Mouse (Mus musculus) brown adipose tissue, adult 24 weeks (tissue): ENCODE data around the gene Hsd17b11. TPM values are rescaled to one million over a fixed set of nuclear protein-coding genes. Genes with fewer than 3 reads are reported as not detected.

Experiments used
- H3K27ac ChIP-seq: fragments of 200-500 bp; replicated peaks from 2 replicates; pipeline ENCODE4 v1.5.1; 2012; ENCODE audit warnings: low read depth, mild to moderate bottlenecking, low read length
- H3K4me1 ChIP-seq: fragments of 200-500 bp; 2 replicates; pipeline ENCODE4 v1.6.1; 2012; ENCODE audit warnings: low read length, mixed read lengths; ENCODE audit not compliant: control insufficient read depth, insufficient read depth, insufficient read length
- H3K4me3 ChIP-seq: fragments of 200-500 bp; 2 replicates; pipeline ENCODE4 v1.5.1; 2012; ENCODE audit warnings: low read depth, mild to moderate bottlenecking, low read length, moderate library complexity; ENCODE audit not compliant: insufficient read depth
- polyA plus RNA-seq: library from polyadenylated mRNA; stranded (reverse); fragments of >200 nt; gene quantifications from 2 replicates; pipeline ENCODE4 v1.2.4, GENCODE M21; 2012; ENCODE audit not compliant: missing spikeins, insufficient read depth, insufficient read length

Gene Hsd17b11
- polyA plus RNA-seq, 1 experiment: 34.8 TPM

DNA sequence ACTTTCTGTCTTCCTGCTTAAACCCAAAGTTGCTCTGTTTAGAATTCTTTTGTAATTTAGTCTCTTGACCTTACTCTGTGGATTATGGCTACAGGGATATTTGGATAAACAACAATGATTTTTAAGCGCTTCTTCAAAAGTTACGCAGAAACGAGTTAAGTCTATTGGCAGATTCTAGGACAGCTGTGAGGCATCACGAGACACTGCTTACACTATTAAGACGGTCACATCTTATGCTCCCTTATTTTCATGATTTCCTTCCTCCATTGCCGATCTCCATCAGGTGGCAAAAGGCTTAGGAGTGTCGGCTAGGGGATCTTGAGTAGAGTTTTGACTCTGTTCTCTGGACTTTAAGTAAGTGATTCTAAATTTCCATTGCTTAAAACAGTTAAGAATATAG lies 11.5 kb downstream of the Hsd17b11 start:
- Histone ChIP-seq H3K27ac (no peak overlapping the region), H3K4me1 (no peaks in the 10 kb centered on the region), H3K4me3 (no peak overlapping the region)

GRCm38 (mm10) chr5:104009421-104009820 lies 12.3 kb downstream of the Hsd17b11 start:
- Histone ChIP-seq H3K4me3 (no peak overlapping the region), H3K4me1 (no peaks in the 10 kb centered on the region), H3K27ac (no peak overlapping the region)

- Histone ChIP-seq H3K27ac (no peak overlapping the region), H3K4me3 (no peak overlapping the region), H3K4me1 (no peaks in the 10 kb centered on the region)
These were observed 13.9 kb downstream of the Hsd17b11 start for GRCm38 (mm10) chr5:104007801-104008200.

DNA sequence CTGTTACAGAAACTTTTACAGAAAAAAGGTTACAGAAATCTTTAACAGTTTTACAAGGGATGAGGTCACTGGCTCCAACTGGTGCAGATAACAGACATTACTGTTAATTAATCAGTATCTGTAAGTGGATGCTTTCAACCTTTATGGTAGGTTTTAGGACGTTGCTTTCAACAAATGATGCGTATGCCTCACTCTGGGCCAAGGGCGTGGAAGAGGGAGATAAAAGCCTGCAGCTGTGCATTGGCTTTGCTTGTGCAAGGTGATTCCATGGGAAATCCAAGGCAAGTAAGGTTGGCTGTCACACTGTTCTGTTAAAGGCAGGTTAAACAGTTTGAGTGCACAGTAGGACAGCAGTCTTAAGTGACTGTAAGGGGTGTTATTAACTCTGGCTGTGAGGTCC lies 14.9 kb downstream of the Hsd17b11 start:
- H3K4me1 ChIP-seq: no peaks in the 10 kb centered on the region
- no peak overlapping the region for H3K4me3 ChIP-seq
- H3K27ac ChIP-seq: no peak overlapping the region

DNA sequence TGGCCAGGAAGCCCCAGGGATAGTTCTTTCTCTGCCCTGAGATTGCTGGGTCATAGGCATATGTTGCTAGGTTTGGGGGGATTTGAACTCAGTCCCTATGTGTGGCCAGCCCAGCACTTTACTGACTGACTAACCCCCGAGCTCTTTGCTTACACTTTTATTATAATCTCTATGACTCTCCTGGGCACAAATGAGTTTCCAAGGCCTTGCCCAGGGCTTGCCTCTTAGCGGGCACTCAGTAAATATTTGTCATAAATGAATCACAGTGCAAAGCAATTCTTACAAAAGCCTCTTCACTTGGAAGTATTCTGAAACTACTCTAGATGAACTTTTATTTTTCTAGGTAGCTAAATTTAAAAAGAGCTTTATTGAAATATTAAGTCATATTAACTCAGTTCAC lies 17.8 kb downstream of the Hsd17b11 start:
- H3K27ac ChIP-seq: no peak overlapping the region
- H3K4me3 ChIP-seq: no peak overlapping the region
- no peaks in the 10 kb centered on the region for H3K4me1 ChIP-seq

GRCm38 (mm10) chr5:104003256-104003931 lies 18.3 kb downstream of the Hsd17b11 start:
- Histone ChIP-seq H3K27ac (no peak overlapping the region), H3K4me1 (no peaks in the 10 kb centered on the region), H3K4me3 (no peak overlapping the region)

GRCm38 (mm10) chr5:104002549-104003255 lies 19.0 kb downstream of the Hsd17b11 start:
- no peak overlapping the region for H3K27ac ChIP-seq
- no peak overlapping the region for H3K4me3 ChIP-seq
- peaks cover 3% of the 10 kb centered on the region; the same call in 1 of the 2 replicates for H3K4me1 ChIP-seq

- Histone ChIP-seq H3K4me3 (no peak overlapping the region), H3K4me1 (peaks cover 3% of the 10 kb centered on the region; the same call in 1 of the 2 replicates), H3K27ac (0 out of 2 replicates have a peak overlapping the region, but pooled peaks have one; percentile 25)
These were observed 22.0 kb downstream of the Hsd17b11 start for GRCm38 (mm10) chr5:103999738-104000137.

DNA sequence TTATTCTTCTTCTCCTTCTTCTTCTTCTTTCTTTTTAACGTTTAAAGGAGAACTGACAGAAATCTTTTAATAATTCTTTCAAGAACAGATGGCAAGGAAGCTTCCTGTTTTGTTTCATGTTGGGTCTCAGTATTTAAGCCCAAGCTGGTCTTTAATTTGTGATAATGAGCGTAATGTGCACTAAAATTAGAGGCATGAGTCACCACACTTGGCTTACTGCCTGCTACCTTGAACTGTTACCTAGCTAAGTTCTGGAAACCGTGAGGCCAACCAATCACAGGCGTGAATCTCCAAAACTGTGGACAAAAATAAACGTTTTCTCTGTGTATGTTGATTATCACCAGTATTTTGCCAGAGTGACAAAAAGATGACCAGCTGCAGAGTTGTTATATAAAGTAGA lies 23.0 kb downstream of the Hsd17b11 start:
- Histone ChIP-seq H3K4me3 (no peak overlapping the region), H3K27ac (peak overlapping the region; percentile 79)

GRCm38 (mm10) chr5:103995181-103995580 lies 26.5 kb downstream of the Hsd17b11 start:
- Histone ChIP-seq H3K27ac (no peak overlapping the region), H3K4me1 (peaks cover 3% of the 10 kb centered on the region; the same call in 1 of the 2 replicates), H3K4me3 (no peak overlapping the region)

More for the DNA sequence above, 23.0 kb downstream of the Hsd17b11 start:
- H3K4me1 ChIP-seq: peaks cover 3% of the 10 kb centered on the region; the same call in 1 of the 2 replicates

DNA sequence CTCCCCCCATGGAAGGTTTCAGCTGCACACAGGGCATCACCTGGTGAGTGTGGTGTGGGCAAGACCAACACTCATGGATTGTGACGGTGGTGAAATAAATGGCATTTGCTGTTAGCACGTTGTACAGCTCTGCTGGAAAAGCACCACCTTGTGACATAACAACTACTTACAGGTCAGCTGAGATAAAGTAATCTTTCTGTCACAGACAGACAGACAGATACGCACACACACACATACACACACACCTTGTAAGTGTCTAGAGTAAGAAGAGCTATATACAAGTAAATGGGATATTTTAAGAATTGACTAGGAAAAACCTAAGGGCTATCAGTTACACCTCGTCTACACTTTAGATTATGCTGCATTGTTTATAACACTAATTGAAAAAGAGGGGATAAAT lies 27.1 kb downstream of the Hsd17b11 start:
- Histone ChIP-seq H3K4me3 (no peak overlapping the region), H3K4me1 (peaks cover 3% of the 10 kb centered on the region; the same call in 1 of the 2 replicates), H3K27ac (no peak overlapping the region)

DNA sequence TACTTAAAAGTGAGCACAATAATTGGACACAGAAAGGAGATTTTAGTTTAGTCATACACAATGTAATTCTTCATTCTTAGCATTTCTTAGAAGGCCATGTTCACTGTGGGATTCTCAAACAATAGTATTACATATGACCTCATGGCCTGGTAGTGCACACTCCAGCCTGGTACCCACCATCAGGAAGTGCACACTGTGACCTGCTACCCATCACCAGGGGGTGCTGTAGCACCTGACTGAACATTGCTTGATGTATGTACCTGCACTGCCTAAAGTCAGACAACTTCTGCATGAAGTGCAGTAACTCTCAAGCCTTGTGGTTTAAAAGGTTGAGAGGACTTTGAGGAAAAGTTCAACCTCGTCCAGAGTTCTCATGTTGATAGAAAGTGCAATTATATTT lies 28.1 kb downstream of the Hsd17b11 start:
- no peak overlapping the region for H3K4me3 ChIP-seq
- H3K4me1 ChIP-seq: peaks cover 3% of the 10 kb centered on the region; the same call in 1 of the 2 replicates

DNA sequence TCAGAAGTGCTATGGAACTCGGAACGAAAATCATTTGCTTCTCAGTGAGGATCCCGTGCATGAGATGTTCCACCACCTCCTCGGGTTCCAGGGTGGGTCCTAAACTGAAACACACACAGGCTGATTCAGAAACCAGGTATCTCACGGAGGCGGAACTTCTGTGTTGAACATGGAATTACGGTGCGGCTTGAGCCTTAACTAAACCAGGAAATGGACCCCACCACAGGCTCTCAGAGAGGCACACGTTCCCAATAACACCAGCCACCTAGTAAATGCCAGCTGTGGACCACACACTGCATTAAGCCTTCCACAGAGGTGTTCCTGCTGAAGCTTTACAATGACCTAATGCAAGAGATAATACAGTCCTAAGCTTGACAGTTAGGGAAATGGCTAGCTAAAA lies 28.9 kb downstream of the Hsd17b11 start:
- Histone ChIP-seq H3K4me1 (no peaks in the 10 kb centered on the region), H3K4me3 (no peak overlapping the region), H3K27ac (no peak overlapping the region)

More for the DNA sequence above, 28.1 kb downstream of the Hsd17b11 start:
- H3K27ac ChIP-seq: no peak overlapping the region

- no peak overlapping the region for H3K4me3 ChIP-seq
- no peak overlapping the region for H3K27ac ChIP-seq
- no peaks in the 10 kb centered on the region for H3K4me1 ChIP-seq
These were observed 40.8 kb downstream of the Hsd17b11 start for GRCm38 (mm10) chr5:103980705-103981560.
